Mouse (Mus musculus) embryo, embryonic 9.5 days (tissue): ENCODE results near the gene Trim41.
"Not testable (repeated sequence)": the region's sequence is repeated elsewhere in the genome, so short reads cannot be mapped to it uniquely, and the experiment has no call there.

ENCODE experiments used
- DNase-seq: peaks from one replicate; pipeline ENCODE4 v3.0.0-alpha.2; 2017; ENCODE audit errors: extremely low spot score

Trim41 gene

DNA sequence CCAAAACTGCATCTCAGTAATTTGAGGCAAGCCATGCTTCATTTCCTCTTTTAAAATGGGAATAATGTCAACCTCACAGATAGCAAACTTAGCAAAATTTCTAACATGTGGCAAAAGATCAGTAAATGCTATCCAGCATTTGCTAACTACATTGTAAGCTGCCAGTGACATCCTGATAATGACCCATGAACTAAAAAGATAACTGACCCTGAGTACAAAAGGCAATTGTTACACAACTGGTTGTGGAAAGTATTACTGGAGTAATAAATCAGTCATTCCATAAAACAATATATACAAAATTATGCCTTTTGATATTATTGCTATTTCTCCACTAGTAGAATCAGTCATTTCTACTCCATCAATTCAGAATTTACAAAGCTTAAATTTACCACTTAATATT, 3.4 kb downstream of the Trim41 start:
- no peak for DNase-seq

- no peak for DNase-seq
Measured at GRCm38 (mm10) chr11:48810142-48810541, 7.0 kb downstream of the Trim41 start.

- no peak for DNase-seq
Measured at GRCm38 (mm10) chr11:48809434-48809830, 7.7 kb downstream of the Trim41 start.

- DNase-seq: no peak
Measured at GRCm38 (mm10) chr11:48808737-48809433, 8.3 kb downstream of the Trim41 start.

DNA sequence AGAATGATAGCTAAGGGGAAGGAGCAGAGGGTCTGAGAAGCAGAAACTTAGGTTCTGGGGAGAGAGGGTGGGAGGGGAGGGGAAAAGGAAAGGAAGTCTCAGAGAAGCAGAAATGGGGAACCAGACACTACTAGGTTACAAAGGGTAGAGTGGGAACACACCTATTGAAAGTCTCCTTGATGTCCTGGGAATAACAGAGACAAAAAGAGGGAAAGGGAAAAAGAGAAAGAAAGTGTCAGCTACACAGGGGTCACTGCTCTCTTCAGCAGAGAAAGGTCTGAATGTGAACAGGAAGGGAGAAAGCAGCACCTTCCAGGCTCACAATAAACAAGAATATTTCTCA, 8.9 kb downstream of the Trim41 start:
- no peak for DNase-seq

DNA sequence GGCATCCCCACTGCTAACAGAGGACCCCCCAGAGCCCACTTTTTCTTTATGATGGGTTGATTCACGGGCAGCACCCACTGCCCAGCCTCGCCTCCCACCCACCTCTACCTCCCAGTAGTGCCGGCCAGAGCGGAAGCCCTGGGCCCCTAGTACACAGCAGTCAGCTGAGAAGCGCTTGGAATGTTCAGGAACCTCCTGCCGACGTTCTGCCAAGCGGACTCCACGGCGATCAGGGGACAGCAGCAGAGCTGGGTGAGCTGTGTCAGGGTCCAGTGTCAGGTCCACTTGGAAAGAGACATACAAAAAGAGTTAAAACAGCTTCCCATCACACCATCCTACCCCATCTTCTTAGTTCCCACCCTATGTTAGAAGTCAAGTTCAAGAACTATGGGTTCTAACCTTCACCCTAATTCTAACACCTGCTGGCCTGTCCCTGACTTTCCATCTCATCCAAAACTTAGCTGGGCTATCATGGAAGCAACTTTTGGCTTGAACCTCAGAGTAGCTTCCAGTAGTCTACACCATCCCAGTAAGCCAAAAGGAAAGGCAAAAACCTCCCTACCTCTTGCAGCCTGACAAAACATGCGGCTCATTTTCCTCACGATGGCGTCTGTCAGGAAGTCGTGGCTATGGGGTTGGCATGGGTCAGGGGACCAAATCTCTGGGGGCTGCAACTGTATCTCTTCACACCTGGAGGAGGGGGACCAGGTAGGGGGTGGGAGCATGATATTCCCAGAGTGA, 9.4 kb downstream of the Trim41 start:
- DNase-seq: no peak

GRCm38 (mm10) chr11:48806856-48807562, 10.1 kb downstream of the Trim41 start:
- peak; percentile 63 for DNase-seq

DNA sequence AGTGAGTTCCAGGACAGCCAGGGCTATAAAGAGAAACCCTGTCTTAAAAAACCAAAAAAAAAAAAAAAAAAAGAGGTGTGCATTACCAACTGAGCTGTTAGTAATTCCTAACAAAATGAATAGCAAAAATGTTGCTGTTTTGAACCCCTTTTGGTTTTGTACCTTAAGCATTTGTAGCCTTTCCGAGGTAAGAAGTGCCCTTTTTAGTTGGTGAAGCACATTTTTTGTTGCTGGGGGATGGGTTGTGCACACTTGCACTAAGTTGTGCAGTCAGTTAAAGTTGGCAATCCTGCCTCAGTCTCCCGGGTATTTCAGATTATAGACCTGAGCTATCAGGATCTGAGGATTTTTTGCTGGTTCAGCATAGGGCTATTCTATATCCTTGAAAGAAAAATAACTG, 12.2 kb downstream of the Trim41 start:
- no peak for DNase-seq

DNA sequence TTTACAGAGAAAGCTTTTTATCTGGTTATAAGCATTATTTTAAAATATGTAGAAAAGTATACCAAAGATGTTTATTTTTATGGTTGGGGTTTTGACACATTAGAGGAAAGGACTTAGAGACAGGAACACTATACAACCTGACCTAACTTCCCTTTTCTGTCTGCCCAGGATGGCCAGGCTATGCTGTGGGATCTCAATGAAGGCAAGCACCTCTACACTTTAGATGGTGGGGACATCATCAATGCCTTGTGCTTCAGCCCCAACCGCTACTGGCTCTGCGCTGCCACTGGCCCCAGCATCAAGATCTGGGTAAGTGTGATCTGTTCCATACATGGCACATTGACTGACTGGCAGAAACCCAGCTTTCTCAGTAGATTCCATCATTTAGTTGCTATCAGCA, 13.2 kb downstream of the Trim41 start:
- DNase-seq: no peak

- no peak for DNase-seq
Measured at GRCm38 (mm10) chr11:48801831-48802772, 15.1 kb downstream of the Trim41 start.

GRCm38 (mm10) chr11:48799921-48800701, 17.0 kb downstream of the Trim41 start, which contains the start of gene Rack1:
Rack1 (plus strand) TSS chr11:48800332.
- peak; percentile 95 for DNase-seq

GRCm38 (mm10) chr11:48798984-48799920, 17.9 kb downstream of the Trim41 start:
- DNase-seq: no peak

DNA sequence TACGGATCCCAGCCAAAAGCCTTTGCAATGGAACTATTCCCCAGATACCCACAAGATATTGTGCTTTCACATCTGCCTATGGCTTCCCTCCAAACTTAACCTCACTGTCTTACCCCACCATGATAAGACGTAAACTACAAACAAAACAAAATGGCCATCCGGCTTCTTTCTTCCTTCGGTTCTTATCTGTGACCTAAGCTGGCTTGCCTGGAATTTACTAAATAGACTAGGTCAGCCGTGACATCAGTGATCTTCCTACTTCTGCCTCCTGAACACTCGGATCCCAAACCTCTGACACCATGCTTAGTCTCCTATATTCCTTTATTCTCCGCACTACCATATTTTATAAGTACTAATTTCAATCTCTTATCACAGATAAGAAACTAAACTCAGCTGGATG, 18.8 kb downstream of the Trim41 start:
- DNase-seq: no peak

- DNase-seq: no peak
Measured at GRCm38 (mm10) chr11:48797287-48797686, 19.9 kb downstream of the Trim41 start.

- DNase-seq: no peak
Measured at GRCm38 (mm10) chr11:48796290-48796689, 20.9 kb downstream of the Trim41 start.

DNA sequence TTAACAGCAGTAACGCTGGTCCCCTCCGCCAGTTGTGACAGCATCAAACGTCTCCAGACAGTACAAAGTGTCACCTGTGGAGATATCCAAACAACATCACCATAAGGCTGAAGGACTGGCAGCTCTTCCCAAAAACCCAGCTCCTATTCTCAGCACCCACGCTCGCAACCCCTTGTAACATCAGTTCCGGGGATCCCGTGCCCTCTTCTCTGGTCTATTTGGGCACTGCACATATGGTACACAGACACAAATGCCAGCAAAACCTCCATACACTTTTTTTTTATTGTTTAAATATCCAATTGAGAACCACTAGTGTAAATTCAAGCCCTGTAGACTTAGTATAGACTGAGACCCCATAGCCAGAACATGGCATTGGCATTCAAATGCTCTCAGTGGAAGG, 21.9 kb downstream of the Trim41 start:
- DNase-seq: no peak

DNA sequence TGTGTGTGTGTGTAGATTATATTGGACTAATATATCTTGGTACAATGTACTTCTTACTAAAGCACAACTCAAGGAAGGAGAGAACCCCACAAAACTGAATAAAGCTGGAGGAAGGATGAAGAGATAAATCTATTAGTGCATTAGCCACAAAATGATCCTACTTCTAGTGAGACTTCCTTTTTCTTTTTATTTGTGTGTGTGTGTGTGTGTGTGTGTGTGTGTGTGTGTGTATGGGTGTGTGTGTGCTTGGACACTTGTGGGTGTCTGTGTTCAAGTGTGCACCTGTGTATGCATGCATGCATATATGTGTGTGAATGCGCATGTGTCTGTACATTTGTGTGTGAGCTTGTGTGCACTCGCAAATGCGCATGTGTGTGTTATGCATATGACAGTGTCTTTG, 24.0 kb downstream of the Trim41 start:
- DNase-seq: no peak

DNA sequence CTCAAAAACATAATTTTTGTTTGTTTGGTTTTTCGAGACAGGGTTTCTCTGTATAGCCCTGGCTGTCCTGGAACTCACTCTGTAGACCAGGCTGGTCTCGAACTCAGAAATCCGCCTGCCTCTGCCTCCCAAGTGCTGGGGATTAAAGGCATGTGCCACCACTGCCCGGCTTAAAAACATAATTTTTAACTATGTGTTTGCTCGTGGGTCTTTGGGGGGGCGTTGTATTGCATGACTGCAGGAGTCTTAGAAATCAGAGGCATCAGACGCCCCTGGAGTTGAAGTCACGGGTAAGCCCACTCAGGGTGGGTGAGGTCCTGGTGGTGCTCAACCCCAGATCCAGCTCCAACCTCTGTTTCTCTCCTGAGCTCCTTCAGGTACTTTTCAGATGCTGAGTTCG, 25.3 kb downstream of the Trim41 start:
- not testable (repeated sequence) for DNase-seq

DNA sequence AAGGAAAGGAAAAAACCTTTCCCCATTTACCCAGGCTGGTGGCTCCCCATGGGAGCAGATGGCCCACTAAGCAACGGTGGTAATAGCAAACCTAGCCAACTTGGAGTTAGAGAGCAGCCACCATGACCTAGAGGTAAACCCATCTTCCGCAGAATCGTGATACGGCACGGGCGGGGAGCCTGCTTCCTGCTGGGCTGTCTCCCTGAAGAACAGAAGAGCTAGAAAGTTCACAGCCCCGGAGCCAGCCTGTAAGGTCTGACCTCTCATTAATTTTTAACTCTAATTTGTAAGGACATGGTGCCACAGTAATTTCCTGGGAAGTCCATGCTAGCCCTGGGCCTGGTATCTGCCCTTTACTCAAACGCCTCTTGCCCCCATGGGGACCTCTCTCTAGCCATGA, 26.2 kb downstream of the Trim41 start:
- DNase-seq: no peak
